Mouse (Mus musculus) heart, adult 2 months (tissue): ENCODE measurements around the gene Ispd.

ENCODE experiments used
- CTCF ChIP-seq: fragments of 200-600 bp; IDR thresholded peaks from 2 replicates; pipeline ENCODE4 v1.8.1; 2022; ENCODE audit warnings: antibody characterized with exemption, mild to moderate bottlenecking, moderate library complexity
- EP300 ChIP-seq: fragments of 200-500 bp; IDR thresholded peaks from 2 replicates; pipeline ENCODE4 v1.6.1; 2011; ENCODE audit warnings: low read depth, low read length, control low read depth; ENCODE audit not compliant: insufficient read depth
- POLR2A ChIP-seq: fragments of 200-500 bp; IDR thresholded peaks from 2 replicates; pipeline ENCODE4 v1.6.1; 2011; ENCODE audit warnings: mild to moderate bottlenecking, low read depth, low read length, control low read depth; ENCODE audit not compliant: insufficient read depth

GRCm38 (mm10) chr12:36507111-36507903 is 126.1 kb downstream of the Ispd start:
- TF ChIP-seq CTCF (no peak), EP300 (no peak), POLR2A (no peak)
